Mouse (Mus musculus) bone marrow macrophage, adult 2 months (primary cell): Measurements from ENCODE around the gene Dhps.

Experiments
- CTCF ChIP-seq: IDR thresholded peaks from 2 replicates; pipeline ENCODE4 v1.5.1; 2012; ENCODE audit warnings: low read depth, mild to moderate bottlenecking, low read length, moderate library complexity
- POLR2A ChIP-seq: IDR thresholded peaks from 2 replicates; pipeline ENCODE4 v1.6.1; 2012; ENCODE audit warnings: mild to moderate bottlenecking, low read depth, low read length, borderline replicate concordance

DNA sequence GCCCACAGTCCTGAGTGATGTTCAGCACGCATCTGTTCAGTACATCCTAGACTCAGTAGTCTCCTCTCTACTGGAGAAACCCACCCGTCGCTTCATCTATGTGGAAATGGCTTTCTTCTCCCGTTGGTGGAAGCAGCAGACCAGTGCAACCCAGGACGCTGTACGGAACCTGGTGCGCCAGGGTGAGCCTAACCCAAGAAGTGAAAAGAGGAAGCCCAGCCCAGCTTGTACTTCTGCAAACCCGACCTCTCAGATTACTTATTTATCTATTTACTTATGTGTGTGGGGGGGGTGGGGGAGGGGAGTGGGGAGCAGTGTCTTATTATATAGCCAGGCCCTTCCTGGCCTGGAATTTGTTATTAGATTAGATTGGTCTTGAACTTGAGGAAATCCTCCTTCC lies 13.1 kb downstream of the Dhps start:
- TF ChIP-seq CTCF (no peak), POLR2A (no peak)
